Comparison of ENCODE assay signal across 23 mouse cellular contexts in the genomic region with DNA sequence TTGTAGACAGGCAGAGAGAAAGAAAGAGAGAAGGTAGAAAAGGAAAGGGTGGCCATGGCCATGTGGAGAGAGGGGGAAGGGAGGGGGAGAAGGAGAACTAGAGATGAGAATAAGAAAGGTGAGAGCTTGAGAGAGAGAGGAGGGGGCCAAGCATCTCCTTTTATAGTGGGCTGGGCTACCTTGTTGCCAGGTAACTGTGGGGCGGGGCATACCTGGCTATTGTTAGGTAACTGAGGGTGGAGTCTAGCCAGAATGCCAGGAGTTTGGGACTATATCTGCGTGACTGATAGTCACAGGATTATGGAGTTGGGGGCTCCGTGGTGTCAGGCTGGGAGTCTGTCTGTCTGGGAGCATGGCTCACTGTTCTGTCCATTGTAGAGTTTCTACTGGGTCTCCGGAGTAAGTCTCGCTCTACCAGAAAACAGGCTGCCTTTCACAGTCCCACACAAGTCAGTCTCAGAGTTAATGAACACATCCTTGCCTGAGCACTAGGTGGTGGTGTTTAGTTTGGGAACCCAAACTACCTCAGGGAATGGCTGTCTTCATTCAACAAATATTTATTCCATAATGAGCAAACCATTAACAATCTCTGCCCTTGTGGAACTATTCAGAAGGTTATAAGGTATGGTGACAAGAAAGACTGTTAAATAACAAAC. TPM values are rescaled to one million over a fixed set of nuclear protein-coding genes. Genes with fewer than 3 reads are reported as not detected.
DNase-seq lines count a peak whose midpoint lies in the region; TF ChIP-seq lines count a peak whose summit lies in the region.
"Had no signal": no experiment of that assay in that cellular context is flagged by ENCODE, and none has a peak within 500 bp of the region (broad histone marks: within the 10 kb centered on the region; RNA-seq: fewer than 3 reads in every experiment).

No protein-coding gene starts in this region.

- no peaks in the 10 kb centered on the region for H3K4me1 ChIP-seq in heart, adult 2 months (ENCODE audit: control insufficient read depth, insufficient read depth, low read length)
- H3K4me1 ChIP-seq in ES-Bruce4 (ENCODE audit: control insufficient read depth, insufficient read depth, low read length) = no peaks in the 10 kb centered on the region
- H3K4me1 ChIP-seq in cortical plate, adult 2 months (ENCODE audit: control insufficient read depth, insufficient read depth, low read length) = no peaks in the 10 kb centered on the region
- H3K4me1 ChIP-seq: stomach, embryonic 15.5 days had no signal

- no peaks in the 10 kb centered on the region for H3K36me3 ChIP-seq in heart, adult 2 months (ENCODE audit: control insufficient read depth, insufficient read depth, low read length)
- H3K36me3 ChIP-seq in ES-Bruce4 (ENCODE audit: control insufficient read depth, insufficient read depth, low read length, poor library complexity, severe bottlenecking) = no peaks in the 10 kb centered on the region
- H3K36me3 ChIP-seq: heart, embryonic 13.5 days; hindbrain, embryonic 10.5 days; liver, embryonic 13.5 days; midbrain, embryonic 12.5 days; stomach, embryonic 15.5 days had no signal

- no peak for DNase-seq in heart, adult 2 months
- DNase-seq in heart, adult 9 months (ENCODE audit: low spot score in 2 of 2) = no peak
- no peak for DNase-seq in layer of hippocampus, adult 2 months (ENCODE audit: low spot score in 2 of 2)
- DNase-seq in layer of hippocampus, adult 18-20 months (ENCODE audit: low spot score in 2 of 2) = no peak
- DNase-seq in ovary, postnatal 14 days (ENCODE audit: low spot score) = no peak
- DNase-seq in layer of hippocampus, postnatal 25 days (ENCODE audit: extremely low spot score in 1 of 2, low spot score in 1 of 2) = no peak
- DNase-seq: cerebellum, adult 11 months; cerebellum, postnatal 36 days; gastrocnemius, postnatal 25 days; left cerebral cortex, postnatal 4 days; liver, embryonic 13.5 days; lung, postnatal 4 days; right cerebral cortex, adult 18-20 months; thymus, postnatal 25 days had no signal

- no peak for TF ChIP-seq EP300 in heart, adult 2 months (IDR thresholded peaks at IDR 0.05; ENCODE audit: insufficient read depth, low read depth, low read length)
- no peak for TF ChIP-seq EP300 in ES-Bruce4 (IDR thresholded peaks at IDR 0.05; ENCODE audit: insufficient read depth, low read depth, low read length)

- TF ChIP-seq POLR2A in heart, adult 2 months (IDR thresholded peaks at IDR 0.05; ENCODE audit: insufficient read depth, low read depth, low read length) = no peak
- TF ChIP-seq POLR2A in ES-Bruce4 (IDR thresholded peaks at IDR 0.05; ENCODE audit: insufficient read depth, low read length) = no peak
- TF ChIP-seq POLR2A in cortical plate, adult 2 months (IDR thresholded peaks at IDR 0.05; ENCODE audit: extremely low read depth, insufficient read depth, low read length) = no peak

- 66% methylated on average over 5 of the region's 5 CpGs for WGBS in heart, adult 2 months

- no peaks in the 10 kb centered on the region for H3K27me3 ChIP-seq in heart, adult 2 months (ENCODE audit: control insufficient read depth, insufficient read depth, low read length)
- no peaks in the 10 kb centered on the region for H3K27me3 ChIP-seq in ES-Bruce4 (ENCODE audit: control insufficient read depth, insufficient read depth, low read length, poor library complexity, severe bottlenecking)
- H3K27me3 ChIP-seq: heart, embryonic 13.5 days; liver, embryonic 13.5 days; midbrain, embryonic 12.5 days; stomach, embryonic 15.5 days had no signal

- H3K9ac ChIP-seq in heart, adult 2 months (ENCODE audit: low read depth, low read length) = no peak overlapping the region
- no peak overlapping the region for H3K9ac ChIP-seq in ES-Bruce4 (ENCODE audit: low read depth, poor library complexity, severe bottlenecking)
- H3K9ac ChIP-seq: heart, embryonic 13.5 days; liver, embryonic 13.5 days; midbrain, embryonic 12.5 days; stomach, embryonic 15.5 days had no signal

- intact Hi-C loops in heart, adult 2 months (cut with DNase I) = no loop called here

- H3K4me3 ChIP-seq in heart, adult 2 months = no peak overlapping the region
- H3K4me3 ChIP-seq in layer of hippocampus, adult 2 months = no peak overlapping the region
- peak overlapping the region; percentile 42; the same call in 1 of the 2 replicates for H3K4me3 ChIP-seq in ES-Bruce4 (ENCODE audit: low read depth, low read length)
- no peak overlapping the region for H3K4me3 ChIP-seq in cortical plate, adult 2 months (ENCODE audit: insufficient read depth, low read length)
- H3K4me3 ChIP-seq: heart, embryonic 13.5 days; hindbrain, embryonic 10.5 days; liver, embryonic 13.5 days; midbrain, embryonic 12.5 days; stomach, embryonic 15.5 days had no signal

- peak; percentile 55 for TF ChIP-seq CTCF in heart, adult 2 months (IDR thresholded peaks at IDR 0.05)
- TF ChIP-seq CTCF in layer of hippocampus, adult 2 months (conservative IDR thresholded peaks at IDR 0.05) = peak; percentile 62
- no peak for TF ChIP-seq CTCF in ES-Bruce4 (IDR thresholded peaks at IDR 0.05; ENCODE audit: low read depth, low read length)
- TF ChIP-seq CTCF in cortical plate, adult 2 months (IDR thresholded peaks at IDR 0.05; ENCODE audit: extremely low read depth, insufficient read depth, low read length) = 0 out of 2 replicates have a peak, but pooled peaks have one; percentile 21

- 0 out of 2 replicates have a peak, but pooled peaks cover 4% of the 10 kb centered on the region for H3K9me3 ChIP-seq in ES-Bruce4 (replicated peaks; ENCODE audit: control insufficient read depth, insufficient read depth, low read length, poor library complexity, severe bottlenecking)
- H3K9me3 ChIP-seq: liver, embryonic 13.5 days; stomach, embryonic 15.5 days had no signal

- no peak overlapping the region for H3K27ac ChIP-seq in heart, adult 2 months
- no peak overlapping the region for H3K27ac ChIP-seq in layer of hippocampus, adult 2 months
- H3K27ac ChIP-seq in ES-Bruce4 (ENCODE audit: insufficient read depth, low read length) = no peak overlapping the region; the same call in 1 of the 2 replicates
- H3K27ac ChIP-seq in cortical plate, adult 2 months (ENCODE audit: insufficient read depth, low read length) = no peak overlapping the region
- H3K27ac ChIP-seq: heart, embryonic 13.5 days; hindbrain, embryonic 10.5 days; liver, embryonic 13.5 days; midbrain, embryonic 12.5 days; stomach, embryonic 15.5 days had no signal

- H3K79me2 ChIP-seq in heart, adult 2 months (replicated peaks; ENCODE audit: control insufficient read depth, insufficient read depth, low read length) = no peaks in the 10 kb centered on the region

RNA-seq across cellular contexts. Expression of a gene that starts 10.6 kb away (rescaled TPM):
- total RNA-seq in heart, adult 2 months (2021) = 10 to 100 TPM; 18.9 to 19.5 TPM
- polyA plus RNA-seq in heart, adult 2 months (2012; rRNA removed) = 3.6 and 11.2 TPM in 2 replicates
- 10 to 100 TPM; 59.8 to 63.0 TPM for total RNA-seq in layer of hippocampus, adult 2 months (2021)
- total RNA-seq in layer of hippocampus, adult 18-20 months (2021) = 10 to 100 TPM; 66.3 to 67.8 TPM
- 55.5 and 67.3 TPM in 2 replicates for polyA plus RNA-seq in ES-Bruce4 (2011; ENCODE audit: insufficient read depth, insufficient read length, low read depth, missing spikeins)
- polyA plus RNA-seq in cortical plate, adult 2 months (2012; rRNA removed) = 33.3 and 34.7 TPM in 2 replicates
- 10 to 100 TPM; 57.9 to 59.0 TPM for total RNA-seq in layer of hippocampus, postnatal 25 days (2021)

RNA-seq across cellular contexts. Expression of a gene that starts 12.6 kb away (rescaled TPM):
- not detected for total RNA-seq in heart, adult 2 months (2021)
- not detected in 2 replicates for polyA plus RNA-seq in heart, adult 2 months (2012; rRNA removed)
- not detected for total RNA-seq in layer of hippocampus, adult 2 months (2021)
- not detected for total RNA-seq in layer of hippocampus, adult 18-20 months (2021)
- polyA plus RNA-seq in ES-Bruce4 (2011; ENCODE audit: insufficient read depth, insufficient read length, low read depth, missing spikeins) = 1.6 and 3.7 TPM in 2 replicates
- not detected in 2 replicates for polyA plus RNA-seq in cortical plate, adult 2 months (2012; rRNA removed)
- not detected for total RNA-seq in layer of hippocampus, postnatal 25 days (2021)
- total RNA-seq: gastrocnemius, postnatal 25 days; layer of hippocampus, postnatal 14 days; left cerebral cortex, postnatal 4 days; MEL had no signal
- polyA plus RNA-seq: forebrain, embryonic 16.5 days; midbrain, embryonic 12.5 days had no signal

RNA-seq across cellular contexts. Expression of a gene that starts 57.1 kb away (rescaled TPM):
- 1 to 10 TPM; 3.2 to 4.5 TPM for total RNA-seq in heart, adult 2 months (2021)
- polyA plus RNA-seq in heart, adult 2 months (2012; rRNA removed) = 2.1 and 3.8 TPM in 2 replicates
- 1 to 10 TPM; 2.8 to 3.2 TPM for total RNA-seq in layer of hippocampus, adult 2 months (2021)
- total RNA-seq in layer of hippocampus, adult 18-20 months (2021) = 1 to 10 TPM; 3.6 to 3.9 TPM
- 47.3 and 48.9 TPM in 2 replicates for polyA plus RNA-seq in ES-Bruce4 (2011; ENCODE audit: insufficient read depth, insufficient read length, low read depth, missing spikeins)
- 1.6 and 1.7 TPM in 2 replicates for polyA plus RNA-seq in cortical plate, adult 2 months (2012; rRNA removed)
- total RNA-seq in layer of hippocampus, postnatal 25 days (2021) = 1 to 10 TPM; 3.1 to 3.9 TPM
